Mouse (Mus musculus) large intestine, adult 2 months (tissue): ENCODE data around the gene Spesp1. TPM values are rescaled to one million over a fixed set of nuclear protein-coding genes. Genes with fewer than 3 reads are reported as not detected.

Experiments
- DNase-seq: peaks from one replicate; pipeline ENCODE4 v3.0.0-alpha.2; 2012; ENCODE audit warnings: low read depth, low spot score
- WGBS: fragments of 180-500 bp; shearing (Covaris S2); methylation state at CpG from one replicate; pipeline ENCODE4 v1.1.7; 2018; 5-methylcytosine and 5-hydroxymethylcytosine counted together
- polyA plus RNA-seq: library from polyadenylated mRNA; depleted of rRNA; stranded (reverse); fragments of >200 nt; gene quantifications from 2 replicates; pipeline ENCODE4 v1.2.3, GENCODE M21; 2012; rRNA removed

Spesp1 gene
- polyA plus RNA-seq, 1 experiment: not detected

GRCm38 (mm10) chr9:62250296-62250695, 31.7 kb downstream of the Spesp1 start:
- no peak for DNase-seq
- 84% methylated on average over 4 of the region's 4 CpGs for WGBS

DNA sequence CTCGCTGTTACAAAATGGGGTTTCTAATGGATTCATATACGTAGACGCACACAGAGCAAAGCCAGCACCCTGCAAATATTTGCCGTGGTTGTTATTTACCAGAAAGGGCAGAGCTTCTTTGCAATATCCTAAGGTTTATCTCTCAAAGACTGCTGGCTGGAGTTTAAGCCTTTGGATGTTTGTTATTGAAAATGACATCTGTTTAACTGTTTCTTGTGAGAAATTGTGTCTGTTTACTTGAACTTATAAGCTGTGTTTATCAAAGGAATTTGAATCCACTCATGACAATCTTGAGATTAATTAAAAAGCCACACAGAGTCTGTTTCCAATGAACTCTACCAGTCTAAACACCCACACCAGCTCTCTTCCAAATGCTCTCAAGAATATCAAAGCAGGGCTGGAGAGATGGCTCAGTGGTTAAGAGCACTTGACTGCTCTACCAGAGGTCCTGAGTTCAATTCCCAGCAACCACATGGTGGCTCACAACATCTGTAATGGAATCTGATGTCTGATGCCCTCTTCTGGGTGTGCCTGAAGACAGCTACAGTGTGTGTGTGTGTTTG, 35.5 kb downstream of the Spesp1 start:
- WGBS: 49% methylated on average over 4 of the region's 4 CpGs
- DNase-seq: no peak

DNA sequence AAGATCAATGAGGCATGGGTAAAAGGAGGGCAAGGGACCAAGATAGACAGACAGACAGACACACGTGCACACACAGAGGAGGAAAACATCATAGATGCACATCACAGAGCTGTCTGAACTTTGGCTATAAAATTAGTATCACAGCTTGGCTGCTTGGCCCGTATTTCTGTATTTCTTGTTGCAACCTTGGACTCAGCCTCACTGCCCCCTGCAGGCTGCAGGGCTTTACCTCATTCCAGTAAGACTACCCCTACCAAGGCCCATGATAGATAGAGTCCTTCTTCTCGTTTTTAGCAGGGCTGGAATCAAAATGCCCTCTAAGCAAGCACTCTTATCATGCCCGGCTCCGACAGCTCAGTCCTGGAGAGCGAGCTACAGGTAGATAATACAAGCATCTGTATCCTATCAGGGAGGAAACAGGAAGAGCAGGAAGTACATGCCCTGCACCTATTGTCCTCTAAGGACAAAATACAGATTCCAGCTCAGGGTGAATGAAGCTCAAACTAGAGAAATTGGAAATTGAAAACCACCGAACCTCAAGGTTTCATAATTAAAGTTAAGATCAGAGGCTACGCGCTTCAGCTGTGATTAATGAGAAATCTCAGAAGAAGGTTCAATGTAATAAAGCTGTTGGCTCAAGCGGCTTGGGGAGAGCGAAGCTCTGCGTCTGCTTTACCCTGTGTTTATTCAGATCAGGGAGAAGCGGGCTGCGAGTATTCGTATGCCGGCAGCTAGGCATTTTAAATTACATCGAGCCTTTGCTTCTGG, 36.2 kb downstream of the Spesp1 start:
- 48% methylated on average over 17 of the region's 17 CpGs for WGBS
- no peak for DNase-seq

DNA sequence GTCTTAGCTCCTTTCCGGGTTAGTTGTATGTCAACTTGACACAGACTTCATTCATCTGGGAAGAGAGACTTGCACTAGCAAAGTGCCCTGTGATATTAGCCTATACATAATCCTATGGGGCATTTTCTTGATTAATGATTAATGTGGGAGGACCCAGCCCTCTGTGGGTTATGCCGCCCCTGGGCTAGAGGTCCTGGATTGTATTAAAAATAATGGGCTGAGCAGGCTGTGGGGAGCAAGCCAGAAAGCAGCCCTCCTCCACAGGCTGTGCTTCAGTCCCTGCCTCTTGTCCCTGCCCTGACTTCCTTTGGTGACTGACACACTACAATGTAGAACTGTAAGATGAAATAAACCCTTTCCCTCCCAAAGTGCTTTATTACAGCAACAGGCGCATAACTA, 37.4 kb downstream of the Spesp1 start:
- 29% methylated on average over 3 of the region's 3 CpGs for WGBS
- DNase-seq: no peak

- 42% methylated on average over 19 of the region's 19 CpGs for WGBS
- DNase-seq: peak; percentile 88
Observed at GRCm38 (mm10) chr9:62243991-62244611, 37.9 kb downstream of the Spesp1 start.

DNA sequence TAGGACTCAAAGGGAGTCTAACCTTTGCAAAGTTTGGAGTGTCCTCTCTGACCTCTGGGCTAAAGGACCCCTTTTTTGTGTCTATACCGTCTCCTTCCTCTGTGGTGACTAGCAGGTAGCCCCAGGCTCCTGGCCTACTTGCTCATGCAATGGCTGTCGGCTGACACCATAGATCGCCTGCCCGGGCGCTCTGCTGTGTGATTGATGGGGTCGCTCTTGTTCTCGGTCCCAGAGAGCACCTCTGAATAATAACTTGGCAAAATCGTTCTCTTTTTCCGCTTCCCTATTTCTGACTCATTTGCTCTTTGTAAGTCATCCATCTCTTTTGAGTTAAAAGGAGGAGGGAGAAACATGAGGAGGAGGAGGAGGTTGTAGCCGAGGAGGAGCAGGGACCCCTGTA, 42.0 kb downstream of the Spesp1 start:
- no peak for DNase-seq
- 80% methylated on average over 10 of the region's 10 CpGs for WGBS

DNA sequence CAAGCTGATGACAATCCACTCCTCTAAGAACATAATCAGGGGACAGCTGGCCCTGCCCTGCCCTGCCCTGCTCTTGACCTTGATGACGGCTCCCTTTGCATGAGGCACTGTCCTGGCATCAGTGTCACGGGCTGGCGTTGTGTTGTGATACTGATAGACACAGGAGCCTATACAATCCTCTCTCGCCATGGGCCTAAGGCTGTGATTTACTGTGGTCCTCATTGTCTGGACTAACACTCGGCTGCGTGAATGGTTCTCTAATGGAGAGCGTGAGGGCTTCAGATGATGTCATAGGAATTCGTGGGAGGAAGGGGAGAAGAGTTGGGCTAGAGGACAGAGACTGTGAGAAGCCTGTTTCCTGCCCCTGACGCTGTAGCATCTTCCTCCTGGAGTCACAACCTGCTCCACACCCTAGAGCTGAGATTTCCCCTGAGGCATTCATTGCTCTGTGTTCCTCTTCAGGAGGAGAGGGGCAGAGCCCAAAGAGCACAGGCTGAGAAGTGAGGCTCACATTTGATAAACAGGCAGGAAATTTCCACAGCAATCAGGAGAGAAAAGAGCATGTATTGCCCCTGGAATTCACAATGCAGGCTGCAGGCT, 44.5 kb downstream of the Spesp1 start:
- DNase-seq: no peak

DNA sequence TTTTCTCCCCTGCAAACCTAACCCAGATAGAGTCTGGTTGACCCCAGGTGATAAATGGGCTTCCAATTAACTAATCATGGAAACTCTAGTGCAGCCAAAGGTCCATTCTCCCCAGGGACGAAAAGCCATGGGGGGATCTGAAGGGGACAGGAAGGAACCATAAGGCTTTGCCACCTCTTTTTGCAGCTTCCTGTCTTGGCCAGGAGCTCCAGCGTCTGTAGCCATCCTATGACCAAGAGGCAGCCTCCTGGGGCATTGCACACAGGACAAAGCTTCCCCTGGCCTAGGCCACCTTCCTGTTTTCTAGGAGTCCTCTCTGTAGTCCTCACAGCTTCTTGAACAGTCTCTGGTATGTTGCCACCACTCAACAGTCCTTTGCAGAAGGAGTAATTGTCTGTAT, 46.5 kb downstream of the Spesp1 start:
- 89% methylated on average over 2 of the region's 2 CpGs for WGBS
- DNase-seq: no peak

More for the DNA sequence above, 44.5 kb downstream of the Spesp1 start:
- WGBS: 56% methylated on average over 9 of the region's 9 CpGs

GRCm38 (mm10) chr9:62232649-62233048, 49.4 kb downstream of the Spesp1 start:
- WGBS: 79% methylated on average over 1 of the region's 1 CpGs
- no peak for DNase-seq

DNA sequence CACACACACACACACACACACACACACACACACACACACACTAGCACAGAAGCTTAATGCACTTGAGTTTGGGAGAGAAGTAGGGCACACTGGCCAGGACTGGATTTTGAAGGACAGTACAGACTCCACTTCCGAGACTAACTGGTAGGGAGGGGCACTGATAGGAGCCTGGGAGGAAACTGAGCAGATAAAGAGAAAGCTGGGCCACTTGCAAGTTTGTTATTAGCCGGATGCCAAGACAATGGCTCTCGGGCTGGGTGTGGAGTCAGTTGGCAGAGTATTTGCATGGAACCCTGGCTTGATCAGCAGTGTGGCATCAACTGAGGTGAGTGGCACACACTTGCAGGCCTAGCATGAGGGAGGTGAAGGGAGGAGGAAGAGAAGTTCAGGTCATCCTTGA, 51.0 kb downstream of the Spesp1 start:
- no peak for DNase-seq

GRCm38 (mm10) chr9:62229985-62230384, 52.0 kb downstream of the Spesp1 start:
- WGBS: 68% methylated on average over 2 of the region's 2 CpGs
- DNase-seq: no peak

More for the DNA sequence above, 51.0 kb downstream of the Spesp1 start:
- WGBS: 34% methylated on average over 3 of the region's 3 CpGs

DNA sequence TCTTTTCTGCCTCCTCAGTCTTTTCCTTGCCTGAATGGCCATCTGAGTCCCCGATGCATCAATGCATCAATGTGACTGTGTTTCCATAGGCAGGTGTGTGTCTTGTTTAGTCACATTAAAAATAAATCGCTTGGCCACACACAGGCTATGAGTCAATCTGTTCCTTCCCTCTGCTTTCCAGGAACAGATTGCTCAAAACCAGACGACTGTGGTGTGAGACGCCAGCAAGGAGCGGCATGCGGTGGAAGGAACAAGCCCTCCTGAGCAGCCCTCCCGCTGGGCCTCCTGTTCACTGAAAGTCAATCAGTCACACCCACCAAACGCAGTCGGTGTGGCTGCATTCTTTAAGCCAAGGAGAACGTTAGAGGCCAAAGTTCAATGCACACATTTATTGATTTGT, 59.5 kb downstream of the Spesp1 start:
- 10% methylated on average over 10 of the region's 10 CpGs for WGBS
- DNase-seq: peak; percentile 46

GRCm38 (mm10) chr9:62222029-62222428, 60.0 kb downstream of the Spesp1 start:
- 43% methylated on average over 2 of the region's 2 CpGs for WGBS

More at GRCm38 (mm10) chr9:62222029-62222428, 60.0 kb downstream of the Spesp1 start:
- no peak for DNase-seq

Other genes starting within 250 kb of the Spesp1 start
- 4.7 and 6.0 TPM in 2 replicates for gene Glce, start 159.6 kb downstream of the Spesp1 start, polyA plus RNA-seq
- 13.2 and 15.1 TPM in 2 replicates for gene Anp32a, start 59.1 kb upstream of the Spesp1 start, polyA plus RNA-seq